Mouse (Mus musculus): ENCODE data around the gene Ifrd2. TPM values are rescaled to one million over a fixed set of nuclear protein-coding genes. Genes with fewer than 3 reads are reported as not detected.

The Ifrd2 gene
- polyA plus RNA-seq, 1 experiment, result 31.5 TPM

GRCm38 (mm10) chr9:107631861-107632260 is 44.4 kb downstream of the Ifrd2 start:
- H3K4me3 ChIP-seq (ENCODE audit: insufficient read depth, low read length), result no peak overlapping the region
- TF ChIP-seq CTCF (IDR thresholded peaks at IDR 0.05; ENCODE audit: borderline replicate concordance, insufficient read depth, low read length) (no peak), POLR2A (IDR thresholded peaks at IDR 0.05; ENCODE audit: low read depth, low read length) (no peak)
- H3K27ac ChIP-seq (ENCODE audit: insufficient read depth, low read length), result no peak overlapping the region
- peaks cover 19% of the 10 kb centered on the region for H3K4me1 ChIP-seq (ENCODE audit: control insufficient read depth, insufficient read depth, low read length)

- peak overlapping the region; percentile 96 for H3K4me3 ChIP-seq (ENCODE audit: insufficient read depth, low read length)
- peak overlapping the region; percentile 80 for H3K27ac ChIP-seq (ENCODE audit: insufficient read depth, low read length)
- peaks cover 18% of the 10 kb centered on the region for H3K4me1 ChIP-seq (ENCODE audit: control insufficient read depth, insufficient read depth, low read length)
- TF ChIP-seq POLR2A (IDR thresholded peaks at IDR 0.05; ENCODE audit: low read depth, low read length) (no peak), CTCF (IDR thresholded peaks at IDR 0.05; ENCODE audit: borderline replicate concordance, insufficient read depth, low read length) (no peak)
Observed at GRCm38 (mm10) chr9:107632478-107632877, 45.0 kb downstream of the Ifrd2 start.

DNA sequence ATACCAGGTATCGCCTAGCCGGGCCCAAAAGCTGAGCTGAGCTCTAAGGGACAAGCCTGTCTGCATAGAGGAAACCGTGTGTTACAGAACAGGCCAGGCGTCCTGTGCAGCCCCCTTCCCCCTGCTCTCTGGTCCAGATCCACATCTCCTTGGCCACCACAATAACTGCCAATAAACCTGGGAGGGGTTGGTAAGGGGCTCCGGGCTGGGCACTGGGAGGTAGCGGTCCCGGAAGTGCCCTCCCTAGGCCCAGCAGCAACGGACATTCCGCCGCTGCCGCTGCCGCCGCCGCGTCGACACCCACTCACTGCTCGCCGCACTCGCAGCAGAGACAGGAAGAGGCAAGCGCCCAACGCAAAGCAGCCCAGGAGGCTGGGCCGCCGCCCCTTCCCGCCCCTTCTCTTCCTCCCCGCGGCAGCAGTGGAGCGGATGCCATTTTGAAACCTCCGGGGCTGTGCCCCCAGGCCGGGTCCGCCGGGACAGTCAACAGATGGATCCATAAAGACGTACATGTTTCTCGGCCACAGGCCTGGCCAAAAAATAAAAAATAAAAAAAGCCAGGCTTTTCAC is 45.7 kb downstream of the Ifrd2 start:
- H3K4me3 ChIP-seq (ENCODE audit: insufficient read depth, low read length), result peak overlapping the region; percentile 96
- H3K27ac ChIP-seq (ENCODE audit: insufficient read depth, low read length), result peak overlapping the region; percentile 80
- peaks cover 13% of the 10 kb centered on the region for H3K4me1 ChIP-seq (ENCODE audit: control insufficient read depth, insufficient read depth, low read length)
- TF ChIP-seq POLR2A (IDR thresholded peaks at IDR 0.05; ENCODE audit: low read depth, low read length) (peak; percentile 88), CTCF (IDR thresholded peaks at IDR 0.05; ENCODE audit: borderline replicate concordance, insufficient read depth, low read length) (no peak)

GRCm38 (mm10) chr9:107633661-107634405 is 46.4 kb downstream of the Ifrd2 start:
- H3K27ac ChIP-seq (ENCODE audit: insufficient read depth, low read length), result peak overlapping the region; percentile 80
- H3K4me1 ChIP-seq (ENCODE audit: control insufficient read depth, insufficient read depth, low read length), result peaks cover 11% of the 10 kb centered on the region; the same call in 1 of the 2 replicates
- TF ChIP-seq POLR2A (IDR thresholded peaks at IDR 0.05; ENCODE audit: low read depth, low read length), result peak; percentile 40; the same call in 1 of the 2 replicates
- no peak for TF ChIP-seq CTCF (IDR thresholded peaks at IDR 0.05; ENCODE audit: borderline replicate concordance, insufficient read depth, low read length)
- peak overlapping the region; percentile 96 for H3K4me3 ChIP-seq (ENCODE audit: insufficient read depth, low read length)

DNA sequence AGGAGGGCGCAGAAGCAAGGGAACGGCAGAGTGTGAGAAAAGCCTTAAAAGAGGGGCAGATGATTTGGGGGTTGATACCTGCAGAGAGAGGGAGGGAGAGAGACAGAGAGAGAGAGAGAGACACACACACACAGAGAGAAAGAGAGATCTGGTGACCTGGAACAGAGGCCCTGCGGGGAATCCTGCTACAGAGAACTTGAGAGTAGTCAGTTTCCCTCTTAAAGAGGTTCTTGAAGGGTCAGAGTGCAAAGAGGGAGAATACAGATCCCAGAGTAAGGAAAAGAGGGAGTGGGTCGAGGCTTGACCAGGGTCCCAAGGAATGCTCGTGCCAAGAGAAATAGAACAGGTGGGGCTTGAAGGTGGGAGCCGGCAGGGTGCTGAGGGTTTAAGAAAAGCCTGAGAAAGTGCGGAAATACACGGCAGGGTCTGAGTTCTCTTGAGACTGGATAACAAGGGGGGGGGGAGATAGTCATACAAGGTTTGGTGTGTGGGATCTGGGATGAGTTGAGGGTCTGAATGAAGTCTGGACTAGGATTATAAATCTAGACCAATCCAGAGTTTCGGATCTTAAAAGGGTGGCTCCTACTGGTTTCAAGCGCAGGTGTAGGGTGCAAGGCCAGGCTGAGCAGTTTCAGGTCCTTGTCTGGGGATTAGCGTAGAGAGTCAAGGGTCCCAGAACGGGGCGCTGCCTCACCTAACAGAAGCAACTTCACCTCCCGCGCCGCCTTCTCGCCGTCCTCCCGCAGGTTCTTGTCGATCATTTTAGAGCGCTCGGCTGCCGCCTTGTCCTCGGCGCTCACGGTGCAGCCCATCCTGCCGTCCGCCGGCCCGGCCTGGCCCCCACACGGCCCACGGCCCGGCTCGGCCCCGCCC is 47.2 kb downstream of the Ifrd2 start:
- Histone ChIP-seq H3K4me1 (ENCODE audit: control insufficient read depth, insufficient read depth, low read length) (peaks cover 7% of the 10 kb centered on the region; the same call in 1 of the 2 replicates), H3K4me3 (ENCODE audit: insufficient read depth, low read length) (peak overlapping the region; percentile 96)
- no peak for TF ChIP-seq CTCF (IDR thresholded peaks at IDR 0.05; ENCODE audit: borderline replicate concordance, insufficient read depth, low read length)
- no peak for TF ChIP-seq POLR2A (IDR thresholded peaks at IDR 0.05; ENCODE audit: low read depth, low read length)

GRCm38 (mm10) chr9:107635279-107636028 is 48.0 kb downstream of the Ifrd2 start, which contains the start of gene Gnai2:
Gene Gnai2, minus strand, starts transcription at chr9:107635367.
- Histone ChIP-seq H3K4me3 (ENCODE audit: insufficient read depth, low read length) (peak within 1 kb of the TSS; percentile 96), H3K4me1 (ENCODE audit: control insufficient read depth, insufficient read depth, low read length) (peaks cover 7% of the 10 kb centered on the region; the same call in 1 of the 2 replicates), H3K27ac (ENCODE audit: insufficient read depth, low read length) (peak within 1 kb of the TSS; percentile 80)
- TF ChIP-seq CTCF (IDR thresholded peaks at IDR 0.05; ENCODE audit: borderline replicate concordance, insufficient read depth, low read length) (no peak), POLR2A (IDR thresholded peaks at IDR 0.05; ENCODE audit: low read depth, low read length) (peak; percentile 85)

More for the DNA sequence above, 47.2 kb downstream of the Ifrd2 start:
- H3K27ac ChIP-seq (ENCODE audit: insufficient read depth, low read length), result peak overlapping the region; percentile 80

DNA sequence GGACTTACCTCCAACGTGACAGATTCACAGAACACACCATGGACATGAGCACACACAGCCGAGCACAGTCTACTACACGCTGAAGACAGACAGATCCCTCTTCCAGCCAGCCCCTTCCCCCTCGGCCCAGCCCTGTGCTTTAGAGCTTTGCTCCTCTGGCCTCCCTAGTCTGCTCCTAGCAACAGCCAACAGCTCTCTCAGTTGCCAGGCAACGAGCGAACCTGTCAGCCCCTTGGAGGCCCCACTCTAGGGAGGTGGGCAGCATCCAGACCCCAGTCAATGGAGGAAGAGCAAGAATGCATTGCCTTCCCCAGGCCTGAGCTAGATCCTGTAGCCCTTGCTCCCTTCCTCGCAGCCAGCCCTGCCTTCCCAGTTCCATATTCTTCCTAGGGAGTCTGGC is 49.6 kb downstream of the Ifrd2 start:
- Histone ChIP-seq H3K4me3 (ENCODE audit: insufficient read depth, low read length) (no peak overlapping the region), H3K27ac (ENCODE audit: insufficient read depth, low read length) (no peak overlapping the region), H3K4me1 (ENCODE audit: control insufficient read depth, insufficient read depth, low read length) (no peaks in the 10 kb centered on the region; the same call in 1 of the 2 replicates)
- TF ChIP-seq POLR2A (IDR thresholded peaks at IDR 0.05; ENCODE audit: low read depth, low read length) (no peak), CTCF (IDR thresholded peaks at IDR 0.05; ENCODE audit: borderline replicate concordance, insufficient read depth, low read length) (no peak)

DNA sequence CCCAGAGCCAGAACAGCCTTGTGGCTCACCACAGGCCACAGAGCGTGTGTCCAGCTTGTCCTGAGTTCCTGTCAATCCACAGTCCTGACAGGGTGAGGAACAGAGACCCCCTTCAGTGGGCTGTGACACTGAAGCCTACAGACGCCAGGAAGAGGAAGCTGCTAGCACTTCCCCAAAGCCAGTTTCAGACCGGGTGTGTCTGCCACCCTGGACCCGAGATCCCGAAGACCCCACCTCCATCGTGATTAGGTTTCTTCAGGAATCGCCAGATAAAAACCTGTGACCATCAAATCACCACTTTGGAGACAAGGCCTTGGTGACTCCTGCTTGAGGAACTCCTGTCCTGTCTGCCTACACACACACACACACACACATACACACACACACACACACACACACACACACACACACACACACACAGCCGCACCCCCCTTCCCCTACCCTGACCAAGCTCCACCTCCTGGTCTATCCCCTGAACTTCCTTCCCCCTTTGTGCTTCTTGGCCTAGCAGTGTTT is 52.9 kb downstream of the Ifrd2 start:
- H3K4me1 ChIP-seq (ENCODE audit: control insufficient read depth, insufficient read depth, low read length), result peaks cover 5% of the 10 kb centered on the region; the same call in 1 of the 2 replicates

More for the DNA sequence above, 52.9 kb downstream of the Ifrd2 start:
- H3K27ac ChIP-seq (ENCODE audit: insufficient read depth, low read length), result no peak overlapping the region
- H3K4me3 ChIP-seq (ENCODE audit: insufficient read depth, low read length), result no peak overlapping the region
- TF ChIP-seq POLR2A (IDR thresholded peaks at IDR 0.05; ENCODE audit: low read depth, low read length), result no peak
- TF ChIP-seq CTCF (IDR thresholded peaks at IDR 0.05; ENCODE audit: borderline replicate concordance, insufficient read depth, low read length), result no peak
